Mouse (Mus musculus) brain, embryonic 14.5 days (tissue): ENCODE measurements around the gene 1700030K09Rik.

Experiments
- CTCF ChIP-seq: fragments of 200-500 bp; IDR thresholded peaks from 2 replicates; pipeline ENCODE4 v1.5.1; 2012; ENCODE audit warnings: inconsistent platforms, mild to moderate bottlenecking, moderate library complexity, borderline replicate concordance; ENCODE audit not compliant: insufficient read depth, insufficient read length; ENCODE audit errors: extremely low read depth
- POLR2A ChIP-seq: fragments of 200-500 bp; IDR thresholded peaks from 2 replicates; pipeline ENCODE4 v1.6.1; 2012; ENCODE audit warnings: mild to moderate bottlenecking, inconsistent platforms, borderline replicate concordance; ENCODE audit not compliant: poor library complexity, insufficient read depth, insufficient read length, severe bottlenecking; ENCODE audit errors: extremely low read depth

DNA sequence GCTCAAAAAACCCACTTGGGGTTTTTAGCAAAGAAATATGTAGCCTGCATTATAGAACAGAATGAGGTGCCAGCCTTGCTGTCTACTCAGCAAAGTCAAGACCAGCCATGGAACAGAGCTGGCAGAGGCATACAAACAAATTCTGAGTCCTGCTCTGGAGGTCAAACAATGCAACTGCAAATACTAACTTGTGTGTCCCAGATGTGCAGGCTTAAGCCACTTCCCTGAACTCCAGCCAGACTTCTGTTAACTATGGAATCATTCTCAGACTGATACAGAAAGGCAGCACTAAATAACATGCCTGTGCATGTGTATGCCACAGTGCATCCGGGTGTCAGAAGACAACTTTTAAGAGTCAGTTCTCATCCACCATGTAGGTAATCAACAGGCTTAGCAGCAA lies 35.8 kb upstream of the 1700030K09Rik start:
- no peak for TF ChIP-seq CTCF
- TF ChIP-seq POLR2A = no peak
